ENCODE assay signal across 9 mouse cellular contexts in the genomic region with DNA sequence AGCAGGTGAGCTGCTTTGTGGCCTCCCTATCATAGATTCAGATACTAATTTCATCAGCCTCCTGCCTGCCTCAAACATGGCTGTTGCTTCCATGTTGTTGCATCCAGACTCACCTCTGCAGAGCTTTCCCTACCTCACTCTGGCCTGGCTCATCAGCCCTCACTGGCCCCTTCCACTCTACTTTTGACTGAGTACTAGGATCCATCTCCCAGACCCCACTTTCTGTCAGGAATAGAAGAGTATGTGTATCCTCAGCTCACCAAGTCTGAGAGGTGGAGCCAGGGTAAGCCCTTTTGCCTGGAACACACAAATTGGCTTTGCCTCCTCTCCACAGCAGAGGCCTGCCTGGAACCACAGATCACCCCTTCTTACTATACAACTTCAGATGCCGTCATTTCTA. TPM values are rescaled to one million over a fixed set of nuclear protein-coding genes. Genes with fewer than 3 reads are reported as not detected.
DNase-seq lines count a peak whose midpoint lies in the region; ATAC-seq and TF ChIP-seq lines count a peak whose summit lies in the region.
"Had no signal": no experiment of that assay in that cellular context is flagged by ENCODE, and none has a peak within 500 bp of the region (broad histone marks: within the 10 kb centered on the region; RNA-seq: fewer than 3 reads in every experiment).

No protein-coding gene starts in this region.

- no peak for TF ChIP-seq CTCF in G1E (IDR thresholded peaks at IDR 0.05; ENCODE audit: low read depth, low read length)
- no peak for TF ChIP-seq CTCF in forebrain, postnatal 0 days (IDR thresholded peaks at IDR 0.05; ENCODE audit: low read depth)

- peaks cover 29% of the 10 kb centered on the region for H3K36me3 ChIP-seq in hindbrain, embryonic 10.5 days
- H3K36me3 ChIP-seq in hindbrain, embryonic 16.5 days (ENCODE audit: control insufficient read depth, insufficient read depth, low read length), result no peaks in the 10 kb centered on the region
- peaks cover 56% of the 10 kb centered on the region for H3K36me3 ChIP-seq in G1E (replicated peaks)
- 0 out of 2 replicates have a peak, but pooled peaks cover 4% of the 10 kb centered on the region for H3K36me3 ChIP-seq in forebrain, postnatal 0 days (ENCODE audit: insufficient read depth)
- H3K36me3 ChIP-seq in midbrain, embryonic 13.5 days, result 0 out of 2 replicates have a peak, but pooled peaks cover 6% of the 10 kb centered on the region

- H3K9ac ChIP-seq in hindbrain, embryonic 16.5 days (ENCODE audit: low read depth, low read length), result no peak overlapping the region
- no peak overlapping the region for H3K9ac ChIP-seq in forebrain, postnatal 0 days
- H3K9ac ChIP-seq in midbrain, embryonic 13.5 days (replicated peaks), result 0 out of 2 replicates have a peak overlapping the region, but pooled peaks have one; percentile 80

- ATAC-seq in hindbrain, embryonic 16.5 days, result no peak
- ATAC-seq in G1E (ENCODE audit: extremely low read depth, insufficient number of reproducible peaks, low FRiP score, poor library complexity, severe bottlenecking), result no peak
- no peak for ATAC-seq in forebrain, postnatal 0 days
- no peak for ATAC-seq in midbrain, embryonic 13.5 days

- DNase-seq in hindbrain, embryonic 10.5 days (ENCODE audit: low spot score), result no peak
- no peak for DNase-seq in G1E (ENCODE audit: low spot score)
- no peak for DNase-seq in forebrain, postnatal 0 days
- DNase-seq in spleen, adult 18-20 months, result no peak
- no peak for DNase-seq in frontal cortex, postnatal 14 days (ENCODE audit: low spot score in 2 of 2)
- no peak for DNase-seq in gastrocnemius, postnatal 25 days
- DNase-seq: kidney, postnatal 10 days had no signal

- peaks cover 23% of the 10 kb centered on the region for H3K4me1 ChIP-seq in hindbrain, embryonic 10.5 days (replicated peaks)
- peaks cover 19% of the 10 kb centered on the region for H3K4me1 ChIP-seq in hindbrain, embryonic 16.5 days (ENCODE audit: control insufficient read depth, insufficient read depth, low read depth, low read length)
- H3K4me1 ChIP-seq in G1E (ENCODE audit: insufficient read depth, low read depth, low read length), result peaks cover 29% of the 10 kb centered on the region
- H3K4me1 ChIP-seq in forebrain, postnatal 0 days (ENCODE audit: insufficient read depth), result peaks cover 14% of the 10 kb centered on the region; the same call in 1 of the 2 replicates
- peaks cover 29% of the 10 kb centered on the region for H3K4me1 ChIP-seq in midbrain, embryonic 13.5 days (replicated peaks)

- WGBS in hindbrain, embryonic 10.5 days, result 84% methylated on average over 1 of the region's 1 CpGs
- WGBS in hindbrain, embryonic 16.5 days, result 100% methylated on average over 1 of the region's 1 CpGs
- WGBS in forebrain, postnatal 0 days, result 77% methylated on average over 1 of the region's 1 CpGs
- WGBS in midbrain, embryonic 13.5 days, result 89% methylated on average over 1 of the region's 1 CpGs

- H3K27me3 ChIP-seq in hindbrain, embryonic 10.5 days (ENCODE audit: insufficient read depth, poor library complexity, severe bottlenecking), result peaks cover 5% of the 10 kb centered on the region; the same call in 1 of the 2 replicates
- H3K27me3 ChIP-seq in hindbrain, embryonic 16.5 days (replicated peaks; ENCODE audit: control insufficient read depth, insufficient read depth, low read length), result no peaks in the 10 kb centered on the region
- no peaks in the 10 kb centered on the region for H3K27me3 ChIP-seq in G1E (ENCODE audit: insufficient read depth, low read length)
- no peaks in the 10 kb centered on the region for H3K27me3 ChIP-seq in forebrain, postnatal 0 days (ENCODE audit: insufficient read depth, low read length)
- H3K27me3 ChIP-seq in midbrain, embryonic 13.5 days, result no peaks in the 10 kb centered on the region

- no peak overlapping the region for H3K27ac ChIP-seq in hindbrain, embryonic 10.5 days
- H3K27ac ChIP-seq in hindbrain, embryonic 16.5 days (ENCODE audit: low read depth, low read length), result no peak overlapping the region
- H3K27ac ChIP-seq in forebrain, postnatal 0 days (ENCODE audit: low read depth, low read length), result no peak overlapping the region
- no peak overlapping the region for H3K27ac ChIP-seq in midbrain, embryonic 13.5 days

- no peaks in the 10 kb centered on the region for H3K9me3 ChIP-seq in hindbrain, embryonic 10.5 days
- no peaks in the 10 kb centered on the region for H3K9me3 ChIP-seq in hindbrain, embryonic 16.5 days (ENCODE audit: control insufficient read depth, low read length)
- H3K9me3 ChIP-seq in G1E (replicated peaks), result no peaks in the 10 kb centered on the region
- H3K9me3 ChIP-seq in forebrain, postnatal 0 days (ENCODE audit: low read length), result no peaks in the 10 kb centered on the region
- no peaks in the 10 kb centered on the region for H3K9me3 ChIP-seq in midbrain, embryonic 13.5 days

- H3K4me2 ChIP-seq in hindbrain, embryonic 16.5 days (ENCODE audit: low read length), result no peak overlapping the region; the same call in 1 of the 2 replicates
- H3K4me2 ChIP-seq in forebrain, postnatal 0 days (ENCODE audit: low read depth), result peak overlapping the region; percentile 54; the same call in 1 of the 2 replicates
- H3K4me2 ChIP-seq in midbrain, embryonic 13.5 days (replicated peaks), result peak overlapping the region; percentile 63

- H3K4me3 ChIP-seq in hindbrain, embryonic 10.5 days, result peak overlapping the region; percentile 68
- no peak overlapping the region for H3K4me3 ChIP-seq in hindbrain, embryonic 16.5 days (ENCODE audit: low read length)
- H3K4me3 ChIP-seq in G1E (ENCODE audit: low read depth, low read length), result peak overlapping the region; percentile 85
- H3K4me3 ChIP-seq in forebrain, postnatal 0 days (ENCODE audit: low read depth, low read length), result no peak overlapping the region
- H3K4me3 ChIP-seq in midbrain, embryonic 13.5 days (replicated peaks), result peak overlapping the region; percentile 58

RNA-seq across cellular contexts. Expression of gene Ssr4, which starts 1.7 kb away (rescaled TPM):
- polyA plus RNA-seq in hindbrain, embryonic 10.5 days (2016; fragmentation: Nextera tagmentation; extraction: Ambion mirVana), result 121 and 140 TPM in 2 replicates
- 145 and 162 TPM in 2 replicates for polyA plus RNA-seq in hindbrain, embryonic 16.5 days (2015; fragmentation: Nextera tagmentation; extraction: Ambion mirVana)
- total RNA-seq in G1E (2014; fragmentation: Nextera tagmentation) (92.3 and 120 TPM in 2 replicates), G1E (2017) (138 and 184 TPM in 2 replicates)
- polyA plus RNA-seq in G1E (2012), result 9.0 and 12.4 TPM in 2 replicates
- total RNA-seq in forebrain, postnatal 0 days (2014; rRNA removed), result 107 and 169 TPM in 2 replicates
- polyA plus RNA-seq in forebrain, postnatal 0 days (2015; fragmentation: Nextera tagmentation; extraction: Ambion mirVana), result 167 and 186 TPM in 2 replicates
- polyA plus RNA-seq in midbrain, embryonic 13.5 days (2015; fragmentation: Nextera tagmentation; extraction: Ambion mirVana), result 133 and 139 TPM in 2 replicates
- 10 to 100 TPM; 72.3 to 80.8 TPM for total RNA-seq in gastrocnemius, postnatal 25 days (2021)

RNA-seq across cellular contexts. Expression of gene Idh3g, which starts 1.8 kb away (rescaled TPM):
- polyA plus RNA-seq in hindbrain, embryonic 10.5 days (2016; fragmentation: Nextera tagmentation; extraction: Ambion mirVana), result 181 and 204 TPM in 2 replicates
- 275 and 285 TPM in 2 replicates for polyA plus RNA-seq in hindbrain, embryonic 16.5 days (2015; fragmentation: Nextera tagmentation; extraction: Ambion mirVana)
- total RNA-seq in G1E (2014; fragmentation: Nextera tagmentation) (378 and 393 TPM in 2 replicates), G1E (2017) (179 and 187 TPM in 2 replicates)
- polyA plus RNA-seq in G1E (2012), result 27.0 and 37.5 TPM in 2 replicates
- 177 and 186 TPM in 2 replicates for total RNA-seq in forebrain, postnatal 0 days (2014; rRNA removed)
- 208 and 213 TPM in 2 replicates for polyA plus RNA-seq in forebrain, postnatal 0 days (2015; fragmentation: Nextera tagmentation; extraction: Ambion mirVana)
- 225 and 228 TPM in 2 replicates for polyA plus RNA-seq in midbrain, embryonic 13.5 days (2015; fragmentation: Nextera tagmentation; extraction: Ambion mirVana)
- 100 to 1,000 TPM; 399 to 430 TPM for total RNA-seq in gastrocnemius, postnatal 25 days (2021)

RNA-seq across cellular contexts. Expression of gene Srpk3, which starts 14.3 kb away (rescaled TPM):
- 1.3 and 1.8 TPM in 2 replicates for polyA plus RNA-seq in hindbrain, embryonic 10.5 days (2016; fragmentation: Nextera tagmentation; extraction: Ambion mirVana)
- 1.9 and 4.4 TPM in 2 replicates for polyA plus RNA-seq in hindbrain, embryonic 16.5 days (2015; fragmentation: Nextera tagmentation; extraction: Ambion mirVana)
- not detected in 2 replicates for total RNA-seq in G1E (2014; fragmentation: Nextera tagmentation)
- total RNA-seq in G1E (2017), result 0.44 TPM in 1 of 2 replicates, not detected in the other
- not detected in 2 replicates for polyA plus RNA-seq in G1E (2012)
- 0.14 and 0.62 TPM in 2 replicates for total RNA-seq in forebrain, postnatal 0 days (2014; rRNA removed)
- 0.91 and 0.99 TPM in 2 replicates for polyA plus RNA-seq in forebrain, postnatal 0 days (2015; fragmentation: Nextera tagmentation; extraction: Ambion mirVana)
- polyA plus RNA-seq in midbrain, embryonic 13.5 days (2015; fragmentation: Nextera tagmentation; extraction: Ambion mirVana), result 1.3 and 1.4 TPM in 2 replicates
- total RNA-seq in gastrocnemius, postnatal 25 days (2021), result 10 to 100 TPM; 39.6 to 60.5 TPM

RNA-seq across cellular contexts. Expression of gene Plxnb3, which starts 31.6 kb away (rescaled TPM):
- polyA plus RNA-seq in hindbrain, embryonic 10.5 days (2016; fragmentation: Nextera tagmentation; extraction: Ambion mirVana), result 0.10 and 0.19 TPM in 2 replicates
- polyA plus RNA-seq in hindbrain, embryonic 16.5 days (2015; fragmentation: Nextera tagmentation; extraction: Ambion mirVana), result 0.90 and 1.2 TPM in 2 replicates
- total RNA-seq in G1E (2014; fragmentation: Nextera tagmentation) (not detected in 2 replicates), G1E (2017) (0.93 and 0.98 TPM in 2 replicates)
- 0.02 TPM in 1 of 2 replicates, not detected in the other for polyA plus RNA-seq in G1E (2012)
- 0.62 and 1.6 TPM in 2 replicates for total RNA-seq in forebrain, postnatal 0 days (2014; rRNA removed)
- polyA plus RNA-seq in forebrain, postnatal 0 days (2015; fragmentation: Nextera tagmentation; extraction: Ambion mirVana), result 0.29 and 0.45 TPM in 2 replicates
- polyA plus RNA-seq in midbrain, embryonic 13.5 days (2015; fragmentation: Nextera tagmentation; extraction: Ambion mirVana), result 0.07 and 0.08 TPM in 2 replicates
- under 1 TPM; 0.61 to 0.67 TPM for total RNA-seq in gastrocnemius, postnatal 25 days (2021)

RNA-seq across cellular contexts. Expression of gene Pdzd4, which starts 36.3 kb away (rescaled TPM):
- 0.63 and 1.0 TPM in 2 replicates for polyA plus RNA-seq in hindbrain, embryonic 10.5 days (2016; fragmentation: Nextera tagmentation; extraction: Ambion mirVana)
- polyA plus RNA-seq in hindbrain, embryonic 16.5 days (2015; fragmentation: Nextera tagmentation; extraction: Ambion mirVana), result 3.1 and 4.0 TPM in 2 replicates
- not detected in 2 replicates for total RNA-seq in G1E (2014; fragmentation: Nextera tagmentation)
- 0.05 and 0.06 TPM in 2 replicates for total RNA-seq in G1E (2017)
- 0.04 TPM in 1 of 2 replicates, not detected in the other for polyA plus RNA-seq in G1E (2012)
- 239 and 252 TPM in 2 replicates for total RNA-seq in forebrain, postnatal 0 days (2014; rRNA removed)
- 3.4 and 4.0 TPM in 2 replicates for polyA plus RNA-seq in forebrain, postnatal 0 days (2015; fragmentation: Nextera tagmentation; extraction: Ambion mirVana)
- polyA plus RNA-seq in midbrain, embryonic 13.5 days (2015; fragmentation: Nextera tagmentation; extraction: Ambion mirVana), result 4.3 and 4.7 TPM in 2 replicates
- total RNA-seq in gastrocnemius, postnatal 25 days (2021), result 1 to 10 TPM; 1.1 to 1.4 TPM

Comparison
In these comparisons a context has a peak if more than half of its experiments do, and no peak if none do; other contexts are left out.
1. H3K4me3 ChIP-seq: peak in hindbrain, embryonic 10.5 days (single experiment), G1E (single experiment) and midbrain, embryonic 13.5 days (single experiment); none in hindbrain, embryonic 16.5 days (single experiment) and forebrain, postnatal 0 days (single experiment).